Mouse (Mus musculus) T-helper 1 cell (primary cell): ENCODE measurements around the gene Cdkl1.

ENCODE experiments used
- in situ Hi-C: fragments of 300-600 bp; cut with MboI, MseI; formaldehyde crosslinking; loops from one replicate; pipeline ENCODE4 v1.15.1; 2025; ENCODE audit warnings: high pct_unique_total_duplicates

The Cdkl1 gene

GRCm38 (mm10) chr12:69785471-69785870 is 5.6 kb downstream of the Cdkl1 start:
- in situ Hi-C loops = no loop called here

GRCm38 (mm10) chr12:69783247-69784025 is 7.6 kb downstream of the Cdkl1 start:
- in situ Hi-C loops = no loop called here

GRCm38 (mm10) chr12:69781935-69782650 is 9.0 kb downstream of the Cdkl1 start:
- in situ Hi-C loops = no loop called here

- in situ Hi-C loops = no loop called here
Observed at GRCm38 (mm10) chr12:69781480-69781879, 9.6 kb downstream of the Cdkl1 start.

GRCm38 (mm10) chr12:69777957-69778356 is 13.1 kb downstream of the Cdkl1 start:
- in situ Hi-C loops = no loop called here

- in situ Hi-C loops = no loop called here
Observed at GRCm38 (mm10) chr12:69777341-69777730, 13.7 kb downstream of the Cdkl1 start.

- in situ Hi-C loops = no loop called here
Observed at GRCm38 (mm10) chr12:69776607-69777340, 14.3 kb downstream of the Cdkl1 start.

GRCm38 (mm10) chr12:69768841-69769240 is 22.2 kb downstream of the Cdkl1 start:
- in situ Hi-C loops = no loop called here

GRCm38 (mm10) chr12:69767476-69768258 is 23.4 kb downstream of the Cdkl1 start:
- in situ Hi-C loops = no loop called here

GRCm38 (mm10) chr12:69766185-69766904 is 24.7 kb downstream of the Cdkl1 start:
- in situ Hi-C loops = no loop called here

- in situ Hi-C loops = no loop called here
Observed at GRCm38 (mm10) chr12:69765543-69765942, 25.5 kb downstream of the Cdkl1 start.

- in situ Hi-C loops = no loop called here
Observed at GRCm38 (mm10) chr12:69761603-69762002, 29.5 kb downstream of the Cdkl1 start.

- in situ Hi-C loops = no loop called here
Observed at GRCm38 (mm10) chr12:69760743-69761406, 30.2 kb downstream of the Cdkl1 start.

GRCm38 (mm10) chr12:69760014-69760413 is 31.1 kb downstream of the Cdkl1 start:
- in situ Hi-C loops = no loop called here

- in situ Hi-C loops = loop anchor here (10.0 kb wide), 1 partner anchor 145 kb away; no protein-coding TSS in a partner anchor
Observed at GRCm38 (mm10) chr12:69759267-69759885, 31.7 kb downstream of the Cdkl1 start.

GRCm38 (mm10) chr12:69758221-69759185 is 32.6 kb downstream of the Cdkl1 start:
- in situ Hi-C loops = loop anchor here (10.0 kb wide), 1 partner anchor 146 kb away; no protein-coding TSS in a partner anchor

GRCm38 (mm10) chr12:69757418-69758141 is 33.5 kb downstream of the Cdkl1 start:
- in situ Hi-C loops = loop anchor here (10.0 kb wide), 1 partner anchor 147 kb away; no protein-coding TSS in a partner anchor

GRCm38 (mm10) chr12:69756015-69756414 is 35.1 kb downstream of the Cdkl1 start:
- in situ Hi-C loops = loop anchor here (10.0 kb wide), 1 partner anchor 149 kb away; no protein-coding TSS in a partner anchor
